Mouse (Mus musculus) kidney, adult 18-20 months (tissue): ENCODE measurements around the gene Bcl9.
A peak's percentile ranks its signal among the peaks of the same experiment; 100 is the strongest.

Experiments used
- DNase-seq: peaks from one replicate; pipeline ENCODE4 v3.0.0; 2021

Bcl9 gene

DNA sequence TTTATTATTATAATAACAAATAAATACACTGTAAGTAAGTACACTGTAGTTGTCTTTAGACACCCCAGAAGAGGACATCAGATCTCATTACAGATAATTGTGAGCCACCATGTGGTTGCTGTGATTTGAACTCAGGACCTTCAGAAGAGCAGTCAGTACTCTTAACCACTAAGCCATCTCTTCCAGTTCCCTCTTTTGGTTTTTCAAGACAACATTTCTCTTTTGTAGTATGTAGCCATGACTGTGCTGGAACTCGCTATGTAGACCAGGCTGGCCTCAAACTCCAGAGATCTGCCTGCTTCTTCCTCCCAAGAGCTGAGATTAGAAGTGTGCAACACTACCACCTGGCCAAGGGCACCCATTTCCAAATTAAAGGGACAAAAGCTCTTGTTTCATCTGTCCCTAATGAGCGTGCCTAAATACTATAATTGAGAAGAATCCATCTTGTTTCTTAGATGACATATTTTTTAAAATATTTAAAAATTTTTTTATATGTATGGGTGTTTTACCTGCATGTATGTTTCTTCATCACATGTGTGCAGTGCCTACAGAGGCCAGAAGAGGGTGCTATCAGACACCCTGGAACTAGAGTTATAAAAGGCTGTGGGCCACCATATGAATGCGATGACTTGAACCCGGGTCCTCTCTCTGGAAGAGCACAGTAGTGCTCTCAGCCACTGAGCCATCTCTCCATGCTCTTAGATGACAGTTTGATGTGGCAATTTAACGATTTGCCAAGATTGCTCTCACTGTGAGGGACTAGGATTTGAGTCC is 66.9 kb downstream of the Bcl9 start:
- no peak for DNase-seq

DNA sequence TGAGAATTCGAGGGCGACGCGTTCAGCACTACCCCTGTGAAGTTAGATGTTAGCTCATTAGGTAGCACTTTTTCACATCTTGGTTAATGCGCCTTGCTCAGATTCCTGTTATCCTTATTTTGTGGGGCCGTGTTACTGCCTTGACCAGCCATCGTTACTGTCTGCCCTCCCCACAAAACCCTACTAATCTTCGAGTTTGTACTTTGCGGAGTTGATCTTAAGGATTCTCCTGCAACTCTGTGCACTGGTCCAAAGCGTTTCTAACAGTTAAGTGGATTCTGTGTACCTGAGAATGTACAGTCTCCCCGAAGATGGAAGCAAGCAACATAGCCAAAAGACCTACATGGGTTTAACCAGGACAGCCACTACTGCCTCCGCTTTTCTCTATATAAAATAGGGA is 69.3 kb downstream of the Bcl9 start:
- no peak for DNase-seq

DNA sequence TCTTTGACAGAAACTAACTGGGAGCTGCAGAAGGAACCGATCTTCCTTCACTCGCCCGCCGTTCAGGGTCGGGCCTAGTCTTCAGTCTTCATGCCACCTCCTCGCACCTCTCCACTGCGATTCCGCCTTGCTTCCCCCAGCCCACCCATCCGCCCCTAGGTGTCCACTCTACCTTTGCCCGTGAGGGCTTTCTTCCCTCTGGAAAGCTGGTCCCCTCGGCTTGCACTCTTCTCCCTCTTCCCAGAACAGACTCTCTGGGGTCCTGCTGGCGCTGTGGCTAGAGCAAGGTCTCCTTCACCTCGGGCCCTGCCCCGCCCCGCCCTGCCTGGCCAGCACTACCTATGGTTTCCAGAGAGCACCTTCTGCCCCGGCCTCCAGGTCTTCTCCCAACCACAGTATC is 69.7 kb downstream of the Bcl9 start:
- no peak for DNase-seq

DNA sequence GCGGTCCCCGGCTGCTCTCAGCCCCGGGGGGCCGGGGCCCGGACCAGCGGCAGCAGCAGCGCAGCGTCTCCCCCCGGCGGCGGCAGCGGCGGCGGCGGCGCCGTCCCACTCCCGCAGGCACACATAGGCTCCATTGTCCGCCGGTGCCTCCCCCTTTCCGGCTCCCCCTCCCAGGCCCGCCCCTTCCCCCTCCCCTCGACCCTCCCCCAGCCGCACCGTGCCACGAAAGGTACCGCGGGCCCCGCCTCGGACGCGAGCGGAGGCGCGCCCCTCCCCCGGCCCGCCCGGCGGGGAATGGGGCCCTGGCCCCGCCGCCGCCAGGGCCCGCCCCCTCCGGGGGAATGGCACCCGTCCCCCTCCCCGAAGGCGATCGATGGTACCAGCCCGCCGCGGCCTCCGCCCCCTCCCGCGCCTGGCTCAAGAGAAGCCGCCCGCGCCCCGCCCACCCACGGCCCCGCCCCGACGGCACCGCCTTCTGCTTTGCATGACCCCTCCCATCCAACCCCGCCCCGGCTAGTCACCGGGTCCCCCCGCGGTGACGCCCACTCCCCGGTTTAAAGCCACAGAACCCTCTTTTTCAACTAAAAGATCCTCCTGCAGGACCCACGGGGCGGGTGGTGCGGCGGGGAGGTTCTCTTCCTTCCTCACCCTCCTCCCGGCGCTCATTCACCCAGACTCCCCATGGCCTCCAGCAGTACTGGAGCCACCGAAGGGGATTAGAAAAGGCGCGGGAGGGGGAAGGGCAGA is 70.3 kb downstream of the Bcl9 start:
- peak; percentile 95 for DNase-seq

DNA sequence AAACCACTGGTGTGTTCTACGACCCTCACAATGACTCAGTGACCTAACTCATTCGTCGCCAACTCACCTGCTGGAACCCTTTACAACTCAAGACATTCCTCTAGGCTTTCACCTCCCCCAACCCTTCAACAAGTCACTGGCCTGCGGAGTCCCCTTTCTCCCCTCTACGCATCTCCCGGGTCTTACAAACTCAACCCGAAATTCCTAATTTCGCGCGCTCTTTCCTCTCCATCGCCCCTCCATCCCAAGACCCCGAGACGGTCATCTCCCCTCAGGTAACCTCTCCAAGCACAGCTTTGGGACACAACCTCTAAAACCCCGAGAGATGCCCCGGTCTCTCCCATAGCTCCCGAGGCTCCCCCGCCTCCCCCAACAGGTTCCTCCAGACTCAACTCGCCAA is 71.0 kb downstream of the Bcl9 start:
- DNase-seq, result peak; percentile 18

DNA sequence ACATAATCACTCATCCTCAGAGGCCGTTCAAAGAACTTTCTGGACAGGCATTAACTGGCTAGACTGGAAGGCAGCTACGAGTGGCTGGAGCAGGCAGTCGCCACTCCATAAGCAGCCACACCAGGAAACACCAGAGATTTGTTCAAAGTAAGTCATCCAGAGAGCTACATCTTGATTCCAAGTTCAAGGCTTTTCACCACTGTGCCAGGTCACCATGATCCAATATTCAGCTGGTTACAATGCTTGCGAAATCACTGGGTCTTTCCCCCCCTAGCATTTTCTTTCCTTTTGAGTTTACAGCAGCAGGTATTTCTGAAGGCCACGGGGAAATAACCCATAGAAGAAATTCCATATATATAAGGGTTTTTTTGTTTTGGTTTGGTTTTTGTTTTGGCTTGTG is 72.5 kb downstream of the Bcl9 start:
- no peak for DNase-seq

DNA sequence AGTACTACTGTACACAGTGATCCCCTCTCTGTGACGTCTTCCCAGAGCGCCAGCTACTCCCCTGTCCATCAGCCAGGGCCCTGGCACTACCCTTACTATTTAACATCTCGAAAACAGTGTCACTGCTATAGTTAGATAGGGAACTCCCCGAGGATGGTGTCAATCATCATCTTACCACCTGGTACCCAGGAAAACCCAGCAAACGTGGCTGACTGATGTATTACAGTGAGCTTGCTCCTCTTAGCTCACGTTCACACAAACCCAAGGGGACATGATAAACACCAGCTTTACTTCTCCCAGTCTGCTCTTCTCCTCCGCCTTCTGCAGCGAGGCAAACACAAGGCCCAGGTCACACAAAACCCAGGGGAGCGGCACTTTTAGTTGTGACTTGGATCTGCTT is 74.5 kb downstream of the Bcl9 start:
- no peak for DNase-seq

DNA sequence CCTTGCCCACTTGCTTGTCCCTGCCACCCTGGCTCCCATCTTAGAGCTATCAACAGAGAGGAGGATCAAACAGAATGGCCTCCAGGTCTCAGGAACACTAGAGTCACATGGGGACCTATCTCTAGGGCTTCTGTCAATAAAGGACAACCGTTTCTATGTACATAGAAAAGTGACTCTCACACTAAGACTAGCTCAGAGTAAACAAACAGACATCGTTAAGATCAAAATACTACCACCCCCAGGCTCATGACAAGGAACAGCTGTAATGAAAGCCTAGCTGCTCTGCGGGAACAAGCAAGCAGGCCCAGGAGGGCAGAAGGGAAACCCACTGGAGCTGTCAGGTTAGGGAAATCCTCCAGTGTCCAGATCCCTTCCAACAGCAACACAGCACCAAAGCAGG is 82.2 kb downstream of the Bcl9 start:
- no peak for DNase-seq

DNA sequence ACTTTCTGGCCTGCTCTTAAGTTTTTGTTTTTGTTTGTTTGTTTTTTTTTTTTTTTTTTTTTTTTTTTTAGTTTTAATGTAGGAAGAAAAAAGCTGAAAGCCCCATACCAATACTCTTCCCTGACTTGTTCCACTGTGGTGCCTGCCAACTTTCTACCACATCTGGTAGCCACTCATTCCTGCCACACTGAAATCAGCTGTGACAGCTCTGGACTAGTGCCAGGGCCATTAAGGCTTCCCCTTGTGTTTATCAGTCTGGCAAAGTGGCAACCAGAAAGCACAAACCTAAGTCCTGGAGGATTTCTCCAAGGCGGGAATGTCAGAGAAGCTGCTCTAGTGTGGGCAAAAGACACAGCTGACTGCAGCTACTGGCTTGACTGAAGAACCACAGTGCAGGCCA is 83.3 kb downstream of the Bcl9 start:
- DNase-seq, result no peak

DNA sequence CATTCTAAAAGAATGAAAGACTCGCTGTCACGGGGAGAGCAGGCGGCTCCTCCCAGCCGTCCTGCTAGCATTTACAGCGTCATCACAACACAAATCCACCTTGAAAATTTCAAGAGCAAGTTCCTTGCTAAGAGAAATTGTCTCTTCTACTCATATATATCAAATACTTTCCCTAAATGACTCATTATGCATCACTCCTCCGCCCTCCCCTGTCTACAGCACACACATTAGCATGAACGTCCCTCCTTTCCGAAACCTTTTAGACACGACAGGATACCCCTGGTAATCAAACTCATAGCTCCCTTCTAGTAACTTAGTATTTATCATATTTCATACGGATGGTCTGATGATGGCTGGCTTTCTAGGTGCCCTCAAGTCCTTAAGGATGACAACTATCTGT is 83.8 kb downstream of the Bcl9 start:
- DNase-seq, result no peak

DNA sequence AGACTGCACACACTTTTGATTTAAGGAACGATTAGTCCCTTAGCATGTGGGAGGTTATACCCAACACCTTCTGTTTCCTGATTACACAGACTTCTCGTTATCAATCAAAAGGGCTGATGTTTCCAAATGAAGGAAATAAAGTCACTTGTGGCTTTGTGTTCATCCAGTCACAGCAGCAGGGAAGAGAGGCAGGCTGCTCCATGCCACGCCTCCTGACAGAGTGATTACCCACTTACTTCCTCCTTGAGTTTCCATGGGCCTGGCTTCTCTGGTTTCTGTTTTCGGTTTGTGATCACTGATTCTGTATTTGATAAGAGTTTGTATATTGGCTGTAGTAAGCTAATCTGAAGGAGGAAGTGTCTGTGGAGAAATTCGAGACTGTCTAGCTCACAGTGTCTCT is 86.5 kb downstream of the Bcl9 start:
- no peak for DNase-seq

DNA sequence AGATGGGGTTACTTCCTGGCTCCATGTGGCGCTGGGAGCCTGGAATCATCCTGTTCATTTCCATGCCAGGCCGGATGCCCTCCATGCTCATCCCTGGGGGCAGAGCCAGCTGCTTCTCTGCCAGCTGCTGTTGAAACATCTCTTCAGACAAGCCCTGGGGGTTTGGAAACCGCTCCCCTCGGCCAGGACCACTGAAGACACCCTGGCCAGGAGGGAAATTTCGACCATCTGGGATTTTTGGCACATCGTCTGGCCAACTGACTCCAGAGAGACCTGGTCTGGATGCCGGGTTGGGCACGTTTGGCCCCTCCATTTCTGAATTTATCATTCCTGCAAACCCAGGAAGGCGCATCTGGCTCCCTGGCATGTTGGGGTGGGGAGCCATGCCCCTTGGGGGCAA is 88.4 kb downstream of the Bcl9 start:
- no peak for DNase-seq

DNA sequence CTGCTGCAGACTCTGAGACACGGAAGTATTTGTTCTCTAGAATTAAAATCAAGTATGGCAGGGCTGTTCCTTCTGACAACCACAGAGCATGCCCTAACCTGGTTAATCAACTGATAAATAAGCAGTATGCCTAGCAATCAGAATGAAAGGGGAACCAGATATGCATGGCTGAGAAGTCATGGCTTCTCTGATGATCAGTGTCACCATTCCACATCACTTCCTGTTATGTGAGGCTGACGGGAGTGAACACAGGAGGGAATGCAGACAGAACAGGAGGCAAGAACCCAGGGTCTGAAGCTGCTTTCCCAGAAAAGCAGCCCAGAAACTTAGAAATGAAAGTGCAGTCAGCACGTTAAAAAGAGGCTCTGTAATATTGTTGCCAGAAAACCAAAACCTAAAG is 91.2 kb downstream of the Bcl9 start:
- no peak for DNase-seq

DNA sequence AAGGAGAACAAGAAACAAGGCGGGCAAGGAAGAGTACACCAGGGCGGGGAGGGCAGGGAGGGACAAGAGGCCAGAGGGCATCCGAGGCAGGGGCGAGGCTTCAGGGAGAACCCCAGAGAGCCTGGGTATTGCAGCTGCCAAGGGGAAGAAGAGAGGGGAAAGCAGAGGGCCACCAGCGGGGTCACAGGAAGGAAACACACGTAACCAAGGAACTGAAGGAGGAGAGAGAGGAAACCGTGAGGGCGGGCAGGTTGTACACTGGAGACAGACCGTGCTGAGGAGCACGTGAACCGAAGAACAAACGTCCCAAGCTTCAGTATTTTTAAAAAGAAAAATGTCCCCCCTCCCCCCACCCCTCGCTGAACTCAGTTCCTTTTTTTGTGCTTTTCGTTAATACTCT is 93.8 kb downstream of the Bcl9 start:
- DNase-seq, result no peak

DNA sequence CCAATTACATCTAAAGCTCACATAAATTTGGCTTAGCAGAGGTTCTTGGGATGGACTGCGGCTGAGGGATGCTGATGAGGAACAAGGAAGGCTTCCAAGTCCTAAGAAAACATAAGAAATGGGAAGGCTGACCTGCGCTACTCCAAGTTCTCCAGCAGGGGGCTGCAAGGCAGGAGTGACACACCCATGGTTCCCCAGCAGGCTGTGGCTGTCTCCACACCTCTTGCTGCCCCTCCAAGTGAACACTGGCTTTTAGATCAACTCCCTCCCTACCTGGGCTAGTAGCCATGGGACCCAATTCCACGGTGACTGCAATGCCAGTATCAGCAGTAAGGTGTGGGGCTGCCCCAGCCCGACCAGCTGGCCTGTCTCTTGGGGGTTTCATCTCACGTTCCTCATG is 95.8 kb downstream of the Bcl9 start:
- DNase-seq, result peak; percentile 62

DNA sequence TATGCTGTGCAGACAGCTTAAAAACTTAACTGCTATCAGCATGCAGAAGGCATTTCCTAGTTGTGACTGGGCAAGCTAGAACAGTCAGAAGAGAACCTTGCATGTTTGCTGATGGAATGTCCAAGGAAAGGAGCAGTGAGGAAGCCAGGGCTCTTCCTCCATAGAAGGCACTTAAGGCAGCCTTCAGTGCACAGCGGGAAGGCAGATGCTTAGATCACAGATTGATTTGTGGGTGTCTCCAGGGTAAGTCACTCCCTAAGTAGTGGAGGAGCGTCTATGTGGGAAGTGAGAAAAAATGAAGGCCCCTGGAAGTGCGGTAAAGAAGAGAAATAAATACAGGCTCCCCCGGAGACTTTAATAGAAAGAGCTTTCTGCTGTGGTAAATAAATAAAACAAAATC is 98.5 kb downstream of the Bcl9 start:
- DNase-seq, result no peak

DNA sequence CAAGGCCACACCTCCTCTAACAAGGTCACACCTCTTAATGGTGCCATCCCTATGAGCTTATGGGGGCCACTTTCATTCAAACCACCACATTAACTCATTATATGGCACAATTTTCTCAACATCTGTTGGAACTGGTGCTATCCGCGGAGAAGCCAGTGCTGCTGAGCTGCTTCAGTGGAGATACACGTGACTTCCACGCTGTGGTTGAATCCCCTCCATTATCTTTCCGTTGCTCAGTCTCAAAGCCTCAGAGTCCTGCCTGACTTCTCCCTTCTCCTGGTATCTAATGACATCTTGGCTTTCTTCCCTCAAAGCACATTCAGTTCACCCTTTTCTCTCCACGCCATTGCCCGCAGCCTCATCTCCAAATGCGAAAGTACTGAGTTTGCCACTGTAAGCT is 101.1 kb downstream of the Bcl9 start:
- DNase-seq, result no peak

DNA sequence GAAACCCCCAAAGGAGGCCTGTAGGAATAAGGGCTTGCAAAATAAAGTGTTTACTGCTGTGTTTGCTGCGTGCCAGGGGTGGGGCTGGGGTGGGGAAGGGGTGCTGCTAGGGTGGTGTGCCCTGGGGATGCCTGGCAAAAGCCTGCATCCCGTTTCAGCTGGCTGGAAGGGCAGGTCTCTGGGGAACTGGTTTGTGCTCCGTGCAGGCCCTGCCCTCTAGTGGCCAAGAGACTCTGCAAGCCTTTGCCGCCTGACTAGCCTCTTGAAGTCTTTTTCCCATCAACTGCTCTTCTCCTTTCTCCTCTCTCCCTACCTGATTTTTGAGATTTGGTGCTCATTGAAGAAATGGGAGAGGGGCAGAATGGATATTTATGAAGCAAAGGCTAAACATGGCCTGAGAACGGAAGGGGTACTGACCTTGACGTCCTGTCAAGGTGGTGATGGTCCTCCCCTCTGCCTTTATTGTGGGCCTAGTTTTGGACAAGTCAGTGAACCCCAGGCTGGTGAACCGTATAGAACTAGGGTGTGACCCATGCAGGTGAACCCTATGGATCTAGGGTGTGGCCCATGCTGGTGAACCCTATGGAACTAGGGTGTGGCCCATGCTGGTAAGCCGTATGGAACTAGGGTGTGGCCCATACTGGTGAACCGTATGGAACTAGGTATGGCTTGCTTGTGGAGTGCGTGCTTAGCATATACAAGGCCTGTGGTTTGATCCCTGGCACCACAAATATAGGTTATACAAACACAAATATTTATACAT is 112.4 kb downstream of the Bcl9 start:
- peak; percentile 78 for DNase-seq

DNA sequence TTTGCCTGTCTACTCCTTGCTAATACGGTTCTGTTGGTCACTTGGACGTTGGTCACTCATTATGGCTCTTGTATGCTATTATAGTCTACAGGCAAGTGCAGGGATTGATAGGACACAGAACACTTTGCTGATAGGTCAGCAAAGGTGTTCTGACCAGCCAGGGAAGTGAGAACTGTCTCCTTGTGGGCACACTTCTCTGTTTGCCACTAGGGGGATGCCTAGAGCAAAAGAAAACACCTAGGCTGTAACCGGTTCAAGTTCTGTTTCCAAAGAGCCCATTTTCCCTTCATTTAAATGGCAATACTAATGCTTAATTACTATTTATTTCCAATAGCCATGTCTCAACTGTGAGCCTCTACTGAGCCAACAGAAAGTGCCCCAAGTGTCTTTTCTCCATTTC is 113.9 kb downstream of the Bcl9 start:
- peak; percentile 5 for DNase-seq

DNA sequence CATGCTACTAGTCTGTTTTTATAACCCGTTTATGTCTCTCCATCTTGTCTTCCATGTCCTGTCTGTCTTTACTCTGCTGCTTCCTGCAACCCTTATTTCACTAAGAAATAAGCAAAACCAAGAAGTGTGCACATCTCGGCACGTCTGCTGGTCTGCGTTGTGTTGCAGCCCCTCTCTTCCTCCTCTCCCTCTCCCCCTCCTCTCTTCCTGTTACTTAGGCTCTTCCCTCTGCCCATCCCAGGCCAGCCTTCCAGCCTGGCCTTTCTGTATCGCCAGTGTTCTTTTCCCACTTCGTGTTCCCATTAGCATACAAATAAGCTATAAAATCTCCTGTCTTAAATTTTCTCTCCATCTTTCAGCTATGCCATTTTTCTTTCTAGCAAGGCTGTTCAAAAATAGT is 117.2 kb downstream of the Bcl9 start:
- DNase-seq, result no peak

DNA sequence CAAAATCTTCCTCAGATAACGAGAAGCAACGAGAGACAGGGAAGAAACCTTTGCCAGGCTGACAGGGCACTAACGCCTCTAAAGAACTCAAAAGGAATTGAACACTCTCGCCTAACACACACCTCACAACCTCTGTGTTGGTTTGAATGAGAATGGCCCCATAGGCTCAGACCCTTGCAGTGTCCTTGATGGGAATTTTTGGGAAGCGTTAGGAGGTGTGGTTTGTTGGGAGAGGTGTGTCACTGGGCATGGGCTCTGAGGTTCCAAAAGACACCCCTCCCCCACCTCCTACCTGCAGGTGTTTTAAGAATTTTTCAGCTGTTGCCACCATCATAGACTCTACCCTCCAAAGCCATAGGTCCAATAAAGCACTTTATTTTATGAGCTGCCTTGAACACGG is 118.8 kb downstream of the Bcl9 start:
- no peak for DNase-seq

DNA sequence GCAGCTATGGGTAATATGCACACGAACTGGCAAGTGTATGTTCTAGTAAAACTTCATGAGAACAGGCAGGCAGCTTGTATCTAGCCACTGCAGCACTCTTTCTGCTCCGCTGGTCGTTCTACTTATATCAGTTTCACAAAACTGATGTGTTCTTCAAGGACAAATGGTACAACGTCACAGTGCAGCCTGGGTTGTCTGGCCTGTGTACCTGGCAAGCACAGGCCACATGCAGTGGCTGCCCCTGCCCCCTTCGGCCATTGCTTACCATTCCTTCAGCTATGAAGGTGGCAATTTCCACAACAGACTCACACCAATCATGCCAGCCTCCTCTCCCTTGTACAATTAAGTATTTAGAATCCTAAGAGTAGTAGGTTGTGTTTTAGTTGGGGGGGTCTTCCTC is 125.1 kb downstream of the Bcl9 start:
- no peak for DNase-seq

DNA sequence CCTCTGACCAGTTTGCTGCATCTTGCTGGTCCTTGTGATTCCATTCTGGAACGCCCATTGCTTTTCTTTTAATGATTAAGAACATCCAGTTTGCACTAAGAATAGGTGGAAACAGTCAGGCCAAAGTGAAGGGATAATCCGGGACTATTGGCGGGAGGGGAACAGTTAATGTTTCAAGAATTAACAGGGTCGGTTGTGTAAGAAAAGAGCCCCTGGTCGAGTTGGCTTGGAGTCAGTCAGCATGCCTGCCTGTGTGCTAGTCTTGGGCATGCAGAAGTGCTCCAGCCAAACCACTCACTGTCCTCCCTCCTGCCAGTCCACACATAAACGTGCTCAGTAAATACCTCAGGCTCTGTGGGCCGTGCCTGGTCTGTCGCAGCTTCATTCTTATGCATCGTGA is 125.5 kb downstream of the Bcl9 start:
- DNase-seq, result peak; percentile 72

DNA sequence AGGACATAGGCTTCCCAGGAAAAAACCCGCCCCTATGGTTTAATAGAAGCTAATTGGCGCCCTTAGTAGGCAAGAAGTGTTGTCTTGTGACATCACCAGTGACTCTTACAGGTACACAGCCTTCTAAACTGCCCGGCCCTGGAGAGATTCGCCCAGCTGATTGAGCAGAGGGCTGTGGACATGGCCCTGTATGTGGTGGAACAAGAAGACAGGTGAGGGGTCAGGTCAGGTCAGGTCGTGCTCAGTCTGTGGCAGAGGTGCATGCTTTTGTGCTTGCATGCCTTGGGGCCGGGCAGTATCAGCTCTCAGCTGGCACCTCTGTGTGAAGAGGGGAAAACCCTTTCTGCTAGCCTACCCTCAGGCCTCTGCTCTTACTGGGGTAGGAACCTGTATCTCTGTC is 126.2 kb downstream of the Bcl9 start:
- DNase-seq, result peak; percentile 40
